Mouse (Mus musculus): ENCODE measurements around the gene Pla2g6.
A peak's percentile ranks its signal among the peaks of the same experiment; 100 is the strongest.

GRCm38 (mm10) chr15:79280209-79280608, 48.0 kb downstream of the Pla2g6 start:
- TF ChIP-seq CTCF (IDR thresholded peaks at IDR 0.05; ENCODE audit: borderline replicate concordance, insufficient read depth, low read length) (peak; percentile 41; the same call in 1 of the 2 replicates), POLR2A (IDR thresholded peaks at IDR 0.05; ENCODE audit: low read depth, low read length) (no peak)

All from embryonic fibroblast, embryonic 13.5 days (primary cell).